Mouse (Mus musculus) neural tube, embryonic 15.5 days (tissue): ENCODE data around the gene Btnl10. TPM values are rescaled to one million over a fixed set of nuclear protein-coding genes. Genes with fewer than 3 reads are reported as not detected.

Experiments
- ATAC-seq: fragments of 200-750 bp; cut with Nextera tagmentation; 2 replicates; pipeline ENCODE4 v1.8.0; 2017; ENCODE audit warnings: mild to moderate bottlenecking, moderate TSS enrichment, moderate library complexity; ENCODE audit not compliant: low FRiP score
- H3K27ac ChIP-seq: fragments of 300-500 bp; sonication (generic); replicated peaks from 2 replicates; pipeline ENCODE4 v1.5.1; 2015; ENCODE audit warnings: mild to moderate bottlenecking, inconsistent platforms
- H3K27me3 ChIP-seq: fragments of 300-500 bp; sonication (generic); replicated peaks from 2 replicates; pipeline ENCODE4 v1.6.1; 2015; ENCODE audit warnings: inconsistent platforms
- H3K36me3 ChIP-seq: fragments of 300-500 bp; sonication (generic); 2 replicates; pipeline ENCODE4 v1.6.1; 2015; ENCODE audit warnings: inconsistent platforms
- H3K4me1 ChIP-seq: fragments of 300-500 bp; sonication (generic); 2 replicates; pipeline ENCODE4 v1.6.1; 2015; ENCODE audit warnings: inconsistent platforms
- H3K4me2 ChIP-seq: fragments of 300-500 bp; sonication (generic); 2 replicates; pipeline ENCODE4 v1.6.1; 2015; ENCODE audit warnings: inconsistent platforms, mild to moderate bottlenecking, moderate library complexity
- H3K4me3 ChIP-seq: fragments of 300-500 bp; sonication (generic); replicated peaks from 2 replicates; pipeline ENCODE4 v1.5.1; 2015; ENCODE audit warnings: mild to moderate bottlenecking, inconsistent platforms
- H3K9ac ChIP-seq: fragments of 300-500 bp; sonication (generic); replicated peaks from 2 replicates; pipeline ENCODE4 v1.6.1; 2015; ENCODE audit warnings: mild to moderate bottlenecking, inconsistent platforms
- H3K9me3 ChIP-seq: fragments of 300-500 bp; sonication (generic); replicated peaks from 2 replicates; pipeline ENCODE4 v1.6.1; 2016; ENCODE audit warnings: inconsistent platforms
- WGBS: fragments of 180-500 bp; shearing (Covaris S2); methylation state at CpG from one replicate; pipeline ENCODE4 v1.1.7; 2015; ENCODE audit warnings: mixed read lengths; 5-methylcytosine and 5-hydroxymethylcytosine counted together
- polyA plus RNA-seq: library from polyadenylated mRNA; unstranded; fragments of >200 nt; fragmentation: Nextera tagmentation; extraction: Ambion mirVana; gene quantifications from 2 replicates; pipeline ENCODE4 v1.2.1, GENCODE M21; 2015

Btnl10 gene
- polyA plus RNA-seq, 1 experiment from 2014 or later, result 0.10 TPM

DNA sequence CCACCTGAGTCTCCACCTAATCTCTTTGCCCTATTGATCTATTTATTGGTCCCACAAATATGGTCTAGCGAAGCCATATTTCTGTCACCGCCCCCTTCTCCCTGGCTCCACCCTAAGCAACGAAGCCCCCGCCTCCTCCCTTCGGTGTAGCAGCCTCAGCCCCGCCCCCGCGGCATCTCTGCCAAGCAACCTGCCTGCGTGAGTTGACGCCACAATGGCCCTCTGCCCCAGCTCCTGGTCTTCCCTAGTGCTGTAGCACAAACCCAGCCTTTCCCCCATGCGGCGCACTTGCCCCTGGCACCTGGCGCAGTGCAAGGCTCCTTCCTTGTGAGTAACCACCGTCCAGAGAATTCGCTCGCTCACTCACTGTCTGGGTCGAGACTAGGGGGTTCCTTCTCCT lies 45.8 kb downstream of the Btnl10 start:
- Histone ChIP-seq H3K9me3 (no peaks in the 10 kb centered on the region), H3K36me3 (no peaks in the 10 kb centered on the region), H3K27me3 (no peaks in the 10 kb centered on the region), H3K4me1 (peaks cover 29% of the 10 kb centered on the region), H3K4me2 (0 out of 2 replicates have a peak overlapping the region, but pooled peaks have one; percentile 15), H3K27ac (no peak overlapping the region), H3K9ac (no peak overlapping the region), H3K4me3 (no peak overlapping the region)
- ATAC-seq, result no peak
- 30% methylated on average over 17 of the region's 17 CpGs for WGBS

- WGBS, result 91% methylated on average over 7 of the region's 7 CpGs
- no peak for ATAC-seq
- H3K27ac ChIP-seq, result no peak overlapping the region
- H3K4me1 ChIP-seq, result peaks cover 23% of the 10 kb centered on the region
- no peaks in the 10 kb centered on the region for H3K27me3 ChIP-seq
- no peaks in the 10 kb centered on the region for H3K9me3 ChIP-seq
- H3K9ac ChIP-seq, result no peak overlapping the region
- no peak overlapping the region for H3K4me3 ChIP-seq
- H3K36me3 ChIP-seq, result no peaks in the 10 kb centered on the region
- H3K4me2 ChIP-seq, result no peak overlapping the region
Measured at GRCm38 (mm10) chr11:58964216-58964615, 46.5 kb downstream of the Btnl10 start.

DNA sequence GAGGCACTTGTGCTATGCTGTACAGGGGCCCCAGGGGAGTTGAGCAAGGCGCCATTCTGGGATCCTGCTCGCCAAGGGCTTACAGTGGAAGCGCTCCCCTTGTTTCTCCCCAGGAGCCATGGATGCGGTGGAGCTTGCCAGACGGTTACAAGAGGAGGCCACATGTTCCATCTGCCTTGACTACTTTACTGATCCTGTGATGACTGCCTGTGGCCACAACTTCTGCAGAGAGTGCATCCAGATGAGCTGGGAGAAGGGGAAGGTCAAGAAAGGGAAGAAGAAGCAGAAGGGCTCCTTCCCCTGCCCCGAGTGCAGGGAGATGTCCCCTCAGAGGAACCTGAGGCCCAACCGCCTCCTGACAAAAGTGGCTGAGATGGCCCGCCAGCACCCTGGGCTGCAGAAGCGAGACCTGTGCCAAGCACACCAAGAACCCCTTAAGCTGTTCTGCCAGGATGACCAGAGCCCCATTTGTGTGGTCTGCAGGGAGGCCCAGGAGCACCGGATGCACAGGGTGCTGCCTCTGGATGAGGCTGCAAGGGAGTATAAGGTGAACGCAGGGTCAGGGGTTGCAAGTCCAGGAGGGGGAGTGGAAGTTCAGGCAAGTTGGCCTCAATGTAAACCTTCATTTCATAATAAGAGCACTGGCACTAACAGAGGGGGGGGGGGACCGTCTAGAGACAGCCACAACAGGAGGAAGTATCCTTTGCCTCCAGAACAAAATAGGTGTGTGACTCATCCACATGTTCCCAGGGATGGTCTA lies 47.5 kb downstream of the Btnl10 start:
- Histone ChIP-seq H3K4me1 (peaks cover 13% of the 10 kb centered on the region), H3K36me3 (peaks cover under 1% of the 10 kb centered on the region; the same call in 1 of the 2 replicates), H3K27ac (no peak overlapping the region), H3K4me2 (no peak overlapping the region), H3K4me3 (no peak overlapping the region), H3K27me3 (no peaks in the 10 kb centered on the region), H3K9me3 (no peaks in the 10 kb centered on the region), H3K9ac (0 out of 2 replicates have a peak overlapping the region, but pooled peaks have one; percentile 5)
- 55% methylated on average over 12 of the region's 12 CpGs for WGBS
- ATAC-seq, result no peak

- ATAC-seq, result no peak
- Histone ChIP-seq H3K4me2 (no peak overlapping the region), H3K4me1 (peaks cover 11% of the 10 kb centered on the region), H3K9ac (no peak overlapping the region), H3K9me3 (no peaks in the 10 kb centered on the region), H3K36me3 (peaks cover 9% of the 10 kb centered on the region; the same call in 1 of the 2 replicates), H3K27me3 (no peaks in the 10 kb centered on the region), H3K27ac (no peak overlapping the region), H3K4me3 (no peak overlapping the region)
- 100% methylated on average over 1 of the region's 1 CpGs for WGBS
Measured at GRCm38 (mm10) chr11:58967346-58967745, 49.6 kb downstream of the Btnl10 start.

DNA sequence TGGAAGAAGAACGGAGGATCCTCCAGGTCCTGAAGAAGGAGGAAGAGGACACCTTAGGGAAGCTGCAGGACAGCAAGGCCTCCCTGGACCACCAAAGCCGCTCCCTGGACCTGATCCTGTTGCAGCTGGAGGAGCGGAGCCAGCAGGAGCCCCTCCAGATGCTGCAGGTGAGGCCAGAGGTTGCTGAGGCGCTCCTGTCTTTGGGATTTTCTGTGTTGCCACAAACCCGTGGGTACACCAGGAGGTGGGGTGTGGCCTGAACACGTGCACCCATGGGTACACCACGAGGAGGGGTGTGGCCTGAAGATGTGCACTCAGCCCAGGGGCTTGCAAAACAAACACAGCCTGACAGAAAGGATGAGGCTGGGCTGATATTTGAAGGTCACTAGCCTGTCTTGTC lies 50.8 kb downstream of the Btnl10 start:
- Histone ChIP-seq H3K4me3 (no peak overlapping the region), H3K9me3 (no peaks in the 10 kb centered on the region), H3K4me1 (peaks cover 7% of the 10 kb centered on the region), H3K9ac (no peak overlapping the region), H3K27ac (no peak overlapping the region), H3K27me3 (no peaks in the 10 kb centered on the region), H3K36me3 (peaks cover 9% of the 10 kb centered on the region; the same call in 1 of the 2 replicates), H3K4me2 (no peak overlapping the region)
- ATAC-seq, result no peak
- 94% methylated on average over 7 of the region's 7 CpGs for WGBS

GRCm38 (mm10) chr11:58969027-58969426 lies 51.3 kb downstream of the Btnl10 start:
- Histone ChIP-seq H3K4me1 (peaks cover 5% of the 10 kb centered on the region; the same call in 1 of the 2 replicates), H3K27me3 (no peaks in the 10 kb centered on the region), H3K9ac (no peak overlapping the region), H3K4me3 (no peak overlapping the region), H3K9me3 (no peaks in the 10 kb centered on the region), H3K4me2 (no peak overlapping the region), H3K36me3 (peaks cover 9% of the 10 kb centered on the region; the same call in 1 of the 2 replicates), H3K27ac (no peak overlapping the region)
- 87% methylated on average over 8 of the region's 8 CpGs for WGBS
- ATAC-seq, result no peak

DNA sequence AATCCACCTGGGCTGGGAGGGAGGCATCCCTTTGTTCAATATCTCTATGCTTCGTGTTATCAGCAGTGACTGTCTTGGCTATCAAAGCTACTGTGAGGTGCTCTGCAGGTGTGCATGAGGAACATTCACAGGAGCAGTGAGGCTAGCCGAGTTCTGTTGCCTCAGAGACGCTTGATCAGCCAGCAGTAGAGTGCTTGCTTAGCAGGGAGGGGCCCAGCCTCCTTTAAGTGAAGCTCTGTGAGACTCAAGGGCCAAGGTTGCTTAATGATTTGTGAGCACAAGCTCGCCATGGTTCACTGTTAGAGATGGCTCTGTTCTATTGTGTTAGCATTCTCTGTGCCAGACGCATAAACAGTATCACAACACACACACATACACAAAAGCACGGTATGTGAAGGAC lies 52.0 kb downstream of the Btnl10 start:
- no peak for ATAC-seq
- no peak overlapping the region for H3K27ac ChIP-seq
- no peaks in the 10 kb centered on the region for H3K9me3 ChIP-seq
- H3K4me3 ChIP-seq, result no peak overlapping the region
- peaks cover 8% of the 10 kb centered on the region for H3K4me1 ChIP-seq
- H3K27me3 ChIP-seq, result no peaks in the 10 kb centered on the region
- peaks cover 13% of the 10 kb centered on the region; the same call in 1 of the 2 replicates for H3K36me3 ChIP-seq
- no peak overlapping the region for H3K9ac ChIP-seq
- no peak overlapping the region for H3K4me2 ChIP-seq
- WGBS, result 82% methylated on average over 6 of the region's 6 CpGs

- 93% methylated on average over 21 of the region's 21 CpGs for WGBS
- no peak for ATAC-seq
- H3K9ac ChIP-seq, result no peak overlapping the region
- H3K36me3 ChIP-seq, result peaks cover 15% of the 10 kb centered on the region; the same call in 1 of the 2 replicates
- no peak overlapping the region for H3K4me3 ChIP-seq
- H3K9me3 ChIP-seq, result no peaks in the 10 kb centered on the region
- H3K4me1 ChIP-seq, result peaks cover 12% of the 10 kb centered on the region
- H3K4me2 ChIP-seq, result no peak overlapping the region
- H3K27ac ChIP-seq, result no peak overlapping the region
- no peaks in the 10 kb centered on the region for H3K27me3 ChIP-seq
Measured at GRCm38 (mm10) chr11:58970831-58971530, 53.3 kb downstream of the Btnl10 start.

GRCm38 (mm10) chr11:58971796-58972195 lies 54.1 kb downstream of the Btnl10 start:
- H3K4me3 ChIP-seq, result no peak overlapping the region
- peaks cover 16% of the 10 kb centered on the region for H3K4me1 ChIP-seq
- no peak overlapping the region for H3K4me2 ChIP-seq
- peaks cover 15% of the 10 kb centered on the region; the same call in 1 of the 2 replicates for H3K36me3 ChIP-seq
- no peak for ATAC-seq
- WGBS, result 97% methylated on average over 3 of the region's 3 CpGs
- H3K9me3 ChIP-seq, result no peaks in the 10 kb centered on the region
- H3K27me3 ChIP-seq, result no peaks in the 10 kb centered on the region
- H3K27ac ChIP-seq, result no peak overlapping the region
- H3K9ac ChIP-seq, result no peak overlapping the region

DNA sequence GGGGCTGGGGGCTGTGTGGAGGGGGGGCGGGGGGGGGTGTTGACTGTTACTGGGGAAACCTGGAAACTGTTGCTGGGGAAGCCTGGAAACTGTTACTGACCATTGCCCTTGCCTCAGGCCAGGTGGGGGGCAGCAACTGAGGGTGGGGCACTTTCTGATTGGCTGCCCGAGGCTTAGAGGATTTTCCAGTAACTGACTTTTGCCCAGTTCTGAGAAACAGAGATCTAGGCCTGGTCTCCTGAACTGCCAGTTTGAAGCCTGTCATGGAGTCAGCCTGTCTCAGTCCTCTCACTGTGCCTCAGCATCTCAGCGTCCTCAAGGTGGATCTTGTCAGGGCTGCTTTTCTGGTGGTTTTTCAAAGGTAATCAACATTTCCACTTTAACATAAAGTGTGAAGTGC lies 56.7 kb downstream of the Btnl10 start:
- Histone ChIP-seq H3K4me2 (no peak overlapping the region), H3K4me3 (no peak overlapping the region), H3K27me3 (no peaks in the 10 kb centered on the region), H3K9me3 (no peaks in the 10 kb centered on the region), H3K4me1 (peaks cover 29% of the 10 kb centered on the region), H3K27ac (no peak overlapping the region), H3K36me3 (peaks cover 15% of the 10 kb centered on the region; the same call in 1 of the 2 replicates), H3K9ac (no peak overlapping the region)
- 93% methylated on average over 3 of the region's 3 CpGs for WGBS
- no peak for ATAC-seq
